Mouse (Mus musculus) mouse trophoblast stem cell (cell line): ENCODE measurements around the gene Havcr2.
"Not testable (repeated sequence)": the region's sequence is repeated elsewhere in the genome, so short reads cannot be mapped to it uniquely, and the experiment has no call there.

Experiments used
- in situ Hi-C, 2 experiments: fragments of 300-500 bp; cut with MseI, MboI; formaldehyde crosslinking; loops; 2 replicates in 1 of 2; 3 replicates in 1 of 2; pipeline ENCODE4 v1.15.1; 2025

The Havcr2 gene

GRCm38 (mm10) chr11:46454453-46455045, at the start of gene Havcr2:
Havcr2 (plus strand) TSS chr11:46454935.
- in situ Hi-C loops = no loop called here

GRCm38 (mm10) chr11:46404986-46405385, 49.7 kb upstream of the Havcr2 start:
- in situ Hi-C loops = no loop called here

GRCm38 (mm10) chr11:46406721-46407120, 48.0 kb upstream of the Havcr2 start:
- in situ Hi-C loops = no loop called here

- in situ Hi-C loops = no loop called here
Measured at GRCm38 (mm10) chr11:46410018-46410563, 44.6 kb upstream of the Havcr2 start.

GRCm38 (mm10) chr11:46418438-46418837, 36.3 kb upstream of the Havcr2 start:
- in situ Hi-C loops = no loop called here

- in situ Hi-C loops = no loop called here
Measured at GRCm38 (mm10) chr11:46418860-46419259, 35.9 kb upstream of the Havcr2 start.

GRCm38 (mm10) chr11:46421086-46421888, 33.4 kb upstream of the Havcr2 start:
- in situ Hi-C loops = no loop called here

GRCm38 (mm10) chr11:46428131-46428530, 26.6 kb upstream of the Havcr2 start:
- in situ Hi-C loops = not testable (repeated sequence)

- in situ Hi-C loops = loop anchor here (5.0 to 10.0 kb wide), 2 partner anchors 153 to 155 kb away; no protein-coding TSS in a partner anchor
Measured at GRCm38 (mm10) chr11:46430123-46430522, 24.6 kb upstream of the Havcr2 start.

- in situ Hi-C loops = loop anchor here (5.0 to 10.0 kb wide), 2 partner anchors 154 to 156 kb away; no protein-coding TSS in a partner anchor
Measured at GRCm38 (mm10) chr11:46431129-46431528, 23.6 kb upstream of the Havcr2 start.

GRCm38 (mm10) chr11:46435363-46435762, 19.4 kb upstream of the Havcr2 start:
- in situ Hi-C loops = loop anchor here in 1 of 2 experiments (10.0 kb wide), 1 partner anchor 161 kb away; no protein-coding TSS in a partner anchor

- in situ Hi-C loops = loop anchor here in 1 of 2 experiments (10.0 kb wide), 1 partner anchor 162 kb away; no protein-coding TSS in a partner anchor
Measured at GRCm38 (mm10) chr11:46436760-46437458, 17.8 kb upstream of the Havcr2 start, which contains the start of gene Med7. Med7 (plus strand) TSS chr11:46436925.

GRCm38 (mm10) chr11:46437459-46438000, 17.2 kb upstream of the Havcr2 start:
- in situ Hi-C loops = loop anchor here in 1 of 2 experiments (10.0 kb wide), 1 partner anchor 163 kb away; no protein-coding TSS in a partner anchor

GRCm38 (mm10) chr11:46439005-46439543, 15.7 kb upstream of the Havcr2 start:
- in situ Hi-C loops = loop anchor here in 1 of 2 experiments (10.0 kb wide), 1 partner anchor 164 kb away; no protein-coding TSS in a partner anchor

GRCm38 (mm10) chr11:46441774-46442173, 13.0 kb upstream of the Havcr2 start:
- in situ Hi-C loops = no loop called here

GRCm38 (mm10) chr11:46443152-46443551, 11.6 kb upstream of the Havcr2 start:
- in situ Hi-C loops = no loop called here

GRCm38 (mm10) chr11:46443979-46444378, 10.8 kb upstream of the Havcr2 start:
- in situ Hi-C loops = no loop called here

- in situ Hi-C loops = no loop called here
Measured at GRCm38 (mm10) chr11:46446150-46446549, 8.6 kb upstream of the Havcr2 start.

- in situ Hi-C loops = no loop called here
Measured at GRCm38 (mm10) chr11:46447644-46448484, 6.9 kb upstream of the Havcr2 start.

GRCm38 (mm10) chr11:46449461-46450080, 5.2 kb upstream of the Havcr2 start:
- in situ Hi-C loops = no loop called here
